Mouse (Mus musculus): ENCODE measurements around the gene Necab3. TPM values are rescaled to one million over a fixed set of nuclear protein-coding genes. Genes with fewer than 3 reads are reported as not detected.
A peak's percentile ranks its signal among the peaks of the same experiment; 100 is the strongest.

Necab3 gene
- polyA plus RNA-seq, 1 experiment from 2014 or later: 1.4 TPM

DNA sequence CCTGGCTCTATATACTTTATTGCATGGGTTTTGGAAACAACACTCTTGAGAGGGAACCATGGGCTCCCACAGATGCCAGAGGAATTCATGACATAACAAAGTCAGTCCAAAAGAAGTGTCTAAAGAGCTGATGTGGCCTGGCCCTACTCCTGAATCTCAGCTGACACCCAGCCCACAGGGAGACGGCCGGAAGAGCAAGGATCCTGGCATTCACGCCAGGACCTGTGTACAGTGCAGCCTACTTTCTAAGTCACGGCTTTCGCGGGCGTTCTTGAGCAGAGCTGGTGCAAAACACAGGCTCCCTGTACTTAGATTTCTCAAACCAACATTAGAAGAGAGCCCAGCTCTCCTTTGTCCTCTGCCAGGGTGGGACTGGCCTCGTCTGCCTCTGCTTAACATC lies 21.9 kb upstream of the Necab3 start:
- Histone ChIP-seq H3K36me3 (ENCODE audit: control insufficient read depth, insufficient read depth, low read length) (no peaks in the 10 kb centered on the region), H3K4me2 (ENCODE audit: low read length) (no peak overlapping the region), H3K9me3 (ENCODE audit: control insufficient read depth, low read length) (no peaks in the 10 kb centered on the region), H3K4me3 (ENCODE audit: low read depth, low read length) (no peak overlapping the region), H3K27me3 (replicated peaks; ENCODE audit: control insufficient read depth, insufficient read depth, low read length) (no peaks in the 10 kb centered on the region), H3K9ac (ENCODE audit: low read length) (no peak overlapping the region), H3K4me1 (replicated peaks; ENCODE audit: control insufficient read depth, insufficient read depth, low read length) (no peaks in the 10 kb centered on the region), H3K27ac (ENCODE audit: low read depth) (no peak overlapping the region)
- DNase-seq (ENCODE audit: low spot score) (no peak), ATAC-seq (replicated peaks; ENCODE audit: low FRiP score, low TSS enrichment, low read depth) (no peak)
- whole genome bisulfite sequencing: 63% methylated on average over 8 of the region's 8 CpGs

DNA sequence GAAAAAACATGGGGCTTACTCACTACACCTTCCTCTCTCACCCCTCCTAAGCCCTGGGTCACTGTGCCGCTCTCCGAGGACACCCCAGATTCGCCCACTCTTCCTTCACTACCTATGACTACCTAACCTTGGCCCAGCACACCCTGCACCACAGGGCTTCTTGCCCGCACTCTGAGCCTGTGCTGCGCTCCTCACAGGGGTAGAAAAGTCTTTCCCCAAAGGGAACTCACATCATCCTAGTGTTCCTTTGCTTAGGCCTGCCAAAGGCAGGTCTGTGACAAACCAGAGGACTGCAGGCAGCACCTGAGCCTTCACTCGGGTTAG lies 19.0 kb upstream of the Necab3 start:
- Histone ChIP-seq H3K9ac (ENCODE audit: low read length) (no peak overlapping the region), H3K9me3 (ENCODE audit: control insufficient read depth, low read length) (no peaks in the 10 kb centered on the region), H3K27ac (ENCODE audit: low read depth) (no peak overlapping the region), H3K27me3 (replicated peaks; ENCODE audit: control insufficient read depth, insufficient read depth, low read length) (no peaks in the 10 kb centered on the region), H3K36me3 (ENCODE audit: control insufficient read depth, insufficient read depth, low read length) (no peaks in the 10 kb centered on the region), H3K4me2 (ENCODE audit: low read length) (no peak overlapping the region), H3K4me1 (replicated peaks; ENCODE audit: control insufficient read depth, insufficient read depth, low read length) (no peaks in the 10 kb centered on the region), H3K4me3 (ENCODE audit: low read depth, low read length) (no peak overlapping the region)
- ATAC-seq (replicated peaks; ENCODE audit: low FRiP score, low TSS enrichment, low read depth) (no peak), DNase-seq (ENCODE audit: low spot score) (no peak)
- WGBS: 86% methylated on average over 6 of the region's 6 CpGs

DNA sequence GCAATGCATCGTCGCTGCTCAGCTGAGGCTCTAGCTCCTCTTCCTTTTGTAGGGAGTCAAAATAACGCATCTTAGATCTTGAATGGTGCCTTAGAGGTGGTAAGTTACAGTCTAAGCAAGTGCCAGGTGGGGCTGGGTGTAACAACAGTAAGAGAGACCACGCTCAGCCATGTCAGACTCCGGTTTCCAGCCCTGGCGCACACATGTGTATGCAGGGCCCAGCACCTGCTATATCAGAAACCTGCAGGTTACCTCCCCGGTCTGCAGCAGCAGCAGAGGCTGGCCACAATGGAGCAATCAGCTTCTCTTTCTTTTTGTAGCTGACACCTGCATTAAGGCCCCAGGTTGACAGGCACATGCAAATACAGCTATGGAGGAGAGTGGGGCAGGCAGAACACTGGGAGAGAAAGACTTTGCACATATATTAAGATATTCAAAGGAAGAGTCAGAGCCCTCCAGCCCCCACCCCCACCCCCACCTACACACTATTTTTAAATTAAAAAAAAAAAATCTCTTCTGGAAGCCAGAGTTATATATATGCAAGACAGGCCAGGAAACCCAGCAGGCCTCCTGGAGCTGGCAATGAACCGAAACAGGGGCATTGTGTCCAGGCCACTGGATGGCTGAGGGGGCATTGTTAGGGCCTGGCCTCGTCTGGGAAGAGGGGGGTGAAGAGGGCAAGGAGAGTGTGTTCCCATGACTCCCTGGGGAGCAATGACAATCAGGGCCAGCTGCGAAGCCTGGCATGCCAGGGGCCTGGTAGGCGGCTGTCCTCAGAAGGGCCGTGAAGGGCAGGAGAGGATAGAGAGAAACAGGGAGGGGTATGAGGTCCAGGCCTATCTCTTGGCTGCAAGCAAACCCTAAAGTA lies 18.4 kb upstream of the Necab3 start:
- H3K4me3 ChIP-seq (ENCODE audit: low read depth, low read length): no peak overlapping the region
- DNase-seq (ENCODE audit: low spot score): no peak
- H3K9me3 ChIP-seq (ENCODE audit: control insufficient read depth, low read length): no peaks in the 10 kb centered on the region
- H3K27me3 ChIP-seq (replicated peaks; ENCODE audit: control insufficient read depth, insufficient read depth, low read length): no peaks in the 10 kb centered on the region
- H3K36me3 ChIP-seq (ENCODE audit: control insufficient read depth, insufficient read depth, low read length): no peaks in the 10 kb centered on the region
- no peak for ATAC-seq (replicated peaks; ENCODE audit: low FRiP score, low TSS enrichment, low read depth)
- H3K4me1 ChIP-seq (replicated peaks; ENCODE audit: control insufficient read depth, insufficient read depth, low read length): peaks cover 4% of the 10 kb centered on the region; the same call in 1 of the 2 replicates
- H3K9ac ChIP-seq (ENCODE audit: low read length): no peak overlapping the region
- H3K4me2 ChIP-seq (ENCODE audit: low read length): no peak overlapping the region
- H3K27ac ChIP-seq (ENCODE audit: low read depth): no peak overlapping the region
- 61% methylated on average over 12 of the region's 12 CpGs for WGBS

DNA sequence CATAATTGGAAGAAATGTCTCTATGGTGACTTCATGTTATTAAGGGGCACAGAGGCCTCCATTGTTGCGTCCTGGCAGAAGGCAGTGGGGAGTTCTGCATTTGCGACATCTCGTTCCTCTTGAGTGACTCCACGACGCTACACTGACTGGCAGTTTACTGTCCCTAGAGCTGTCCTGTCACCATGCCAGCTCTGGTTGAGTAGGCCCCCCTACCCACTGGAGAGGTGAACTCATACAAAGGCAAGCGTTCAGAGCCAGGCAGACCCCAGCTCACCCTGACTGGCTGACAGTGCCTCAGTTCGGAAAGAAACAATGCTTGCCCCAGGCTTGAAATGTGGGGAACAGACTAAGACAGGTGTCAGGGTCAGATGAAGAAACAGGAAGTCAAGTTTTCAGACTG lies 15.6 kb upstream of the Necab3 start:
- Histone ChIP-seq H3K4me1 (replicated peaks; ENCODE audit: control insufficient read depth, insufficient read depth, low read length) (peaks cover 13% of the 10 kb centered on the region), H3K9ac (ENCODE audit: low read length) (no peak overlapping the region), H3K4me3 (ENCODE audit: low read depth, low read length) (no peak overlapping the region), H3K27me3 (replicated peaks; ENCODE audit: control insufficient read depth, insufficient read depth, low read length) (no peaks in the 10 kb centered on the region), H3K27ac (ENCODE audit: low read depth) (no peak overlapping the region), H3K4me2 (ENCODE audit: low read length) (no peak overlapping the region), H3K36me3 (ENCODE audit: control insufficient read depth, insufficient read depth, low read length) (no peaks in the 10 kb centered on the region), H3K9me3 (ENCODE audit: control insufficient read depth, low read length) (no peaks in the 10 kb centered on the region)
- ATAC-seq (replicated peaks; ENCODE audit: low FRiP score, low TSS enrichment, low read depth) (no peak), DNase-seq (ENCODE audit: low spot score) (no peak)
- 79% methylated on average over 7 of the region's 7 CpGs for WGBS

DNA sequence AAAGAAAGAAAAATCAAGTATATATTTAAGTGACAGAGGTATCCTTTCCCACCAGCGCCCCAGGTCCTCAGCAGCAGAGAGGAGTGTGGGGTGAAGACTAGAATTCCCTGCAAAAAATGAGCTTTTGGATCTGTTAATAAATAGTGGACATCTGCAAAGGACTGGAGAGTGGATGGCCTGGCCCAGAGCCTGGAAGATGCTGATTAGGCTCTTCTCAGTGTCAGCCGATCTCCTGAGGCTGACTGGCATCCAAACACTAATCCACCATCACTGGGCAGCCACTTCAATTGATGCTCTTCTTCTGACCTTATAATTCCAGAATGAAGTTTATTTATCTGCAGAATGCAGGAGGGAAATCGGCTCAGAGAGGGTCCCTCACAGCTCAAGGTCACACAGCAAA lies 14.3 kb upstream of the Necab3 start:
- no peaks in the 10 kb centered on the region for H3K9me3 ChIP-seq (ENCODE audit: control insufficient read depth, low read length)
- no peak overlapping the region for H3K9ac ChIP-seq (ENCODE audit: low read length)
- ATAC-seq (replicated peaks; ENCODE audit: low FRiP score, low TSS enrichment, low read depth) (no peak), DNase-seq (ENCODE audit: low spot score) (no peak)
- no peaks in the 10 kb centered on the region for H3K36me3 ChIP-seq (ENCODE audit: control insufficient read depth, insufficient read depth, low read length)
- no peak overlapping the region for H3K4me2 ChIP-seq (ENCODE audit: low read length)
- H3K27me3 ChIP-seq (replicated peaks; ENCODE audit: control insufficient read depth, insufficient read depth, low read length): no peaks in the 10 kb centered on the region
- no peak overlapping the region for H3K27ac ChIP-seq (ENCODE audit: low read depth)
- WGBS: 76% methylated on average over 3 of the region's 3 CpGs
- no peak overlapping the region for H3K4me3 ChIP-seq (ENCODE audit: low read depth, low read length)
- H3K4me1 ChIP-seq (replicated peaks; ENCODE audit: control insufficient read depth, insufficient read depth, low read length): peaks cover 19% of the 10 kb centered on the region

DNA sequence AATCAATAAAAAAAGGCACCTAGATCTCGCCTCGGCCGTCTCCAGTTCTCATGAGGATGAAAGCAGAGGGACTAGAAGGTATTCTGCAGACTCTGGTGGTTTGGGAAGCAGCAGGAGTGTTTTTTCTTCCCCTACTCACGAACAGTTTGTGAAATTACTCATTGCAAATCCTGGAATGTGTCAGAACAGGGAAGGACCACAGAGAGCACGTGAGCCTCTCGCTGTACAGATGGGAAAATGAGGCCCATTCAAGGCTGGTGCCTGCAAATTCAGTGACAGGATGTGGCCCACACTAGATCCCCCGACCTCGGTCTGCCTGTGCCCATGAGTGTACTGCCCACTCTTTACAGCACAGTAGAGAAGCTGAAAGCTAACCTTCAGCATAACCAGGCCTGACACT lies 13.3 kb upstream of the Necab3 start:
- ATAC-seq (replicated peaks; ENCODE audit: low FRiP score, low TSS enrichment, low read depth): no peak
- no peak overlapping the region for H3K4me3 ChIP-seq (ENCODE audit: low read depth, low read length)
- no peak overlapping the region for H3K27ac ChIP-seq (ENCODE audit: low read depth)
- H3K4me1 ChIP-seq (replicated peaks; ENCODE audit: control insufficient read depth, insufficient read depth, low read length): peaks cover 26% of the 10 kb centered on the region
- no peak overlapping the region for H3K9ac ChIP-seq (ENCODE audit: low read length)
- H3K4me2 ChIP-seq (ENCODE audit: low read length): no peak overlapping the region
- no peaks in the 10 kb centered on the region for H3K27me3 ChIP-seq (replicated peaks; ENCODE audit: control insufficient read depth, insufficient read depth, low read length)
- H3K36me3 ChIP-seq (ENCODE audit: control insufficient read depth, insufficient read depth, low read length): no peaks in the 10 kb centered on the region
- H3K9me3 ChIP-seq (ENCODE audit: control insufficient read depth, low read length): no peaks in the 10 kb centered on the region
- 58% methylated on average over 8 of the region's 8 CpGs for WGBS
- no peak for DNase-seq (ENCODE audit: low spot score)

- 84% methylated on average over 4 of the region's 4 CpGs for WGBS
- no peak for ATAC-seq (replicated peaks; ENCODE audit: low FRiP score, low TSS enrichment, low read depth)
- Histone ChIP-seq H3K36me3 (ENCODE audit: control insufficient read depth, insufficient read depth, low read length) (no peaks in the 10 kb centered on the region), H3K9me3 (ENCODE audit: control insufficient read depth, low read length) (no peaks in the 10 kb centered on the region), H3K27ac (ENCODE audit: low read depth) (no peak overlapping the region), H3K4me1 (replicated peaks; ENCODE audit: control insufficient read depth, insufficient read depth, low read length) (peaks cover 26% of the 10 kb centered on the region), H3K4me3 (ENCODE audit: low read depth, low read length) (no peak overlapping the region), H3K4me2 (ENCODE audit: low read length) (no peak overlapping the region), H3K9ac (ENCODE audit: low read length) (no peak overlapping the region), H3K27me3 (replicated peaks; ENCODE audit: control insufficient read depth, insufficient read depth, low read length) (no peaks in the 10 kb centered on the region)
- DNase-seq (ENCODE audit: low spot score): no peak
Observed at GRCm38 (mm10) chr2:154571266-154571665, 12.6 kb upstream of the Necab3 start.

DNA sequence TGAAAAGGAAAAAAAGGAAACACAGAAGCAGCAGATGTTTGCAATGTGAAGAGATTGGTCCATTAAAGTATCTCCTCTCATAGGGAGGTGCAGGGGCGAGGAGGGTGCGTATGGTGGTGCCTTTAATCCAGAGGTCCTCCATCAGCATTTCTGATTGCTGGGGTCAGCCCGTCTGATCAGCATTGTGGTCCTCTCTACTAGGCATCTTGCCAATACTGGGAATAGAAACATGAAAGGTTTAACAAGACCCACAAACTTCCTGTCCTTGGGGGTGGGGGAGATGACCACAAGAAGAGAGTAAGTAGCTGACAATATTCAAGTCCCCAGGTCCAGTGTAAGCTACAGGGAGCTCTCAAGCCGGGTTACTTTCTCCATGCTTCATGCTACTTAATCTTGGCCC lies 12.0 kb upstream of the Necab3 start:
- Histone ChIP-seq H3K27ac (ENCODE audit: low read depth) (no peak overlapping the region; the same call in 1 of the 2 replicates), H3K4me1 (replicated peaks; ENCODE audit: control insufficient read depth, insufficient read depth, low read length) (peaks cover 26% of the 10 kb centered on the region), H3K4me3 (ENCODE audit: low read depth, low read length) (no peak overlapping the region), H3K9me3 (ENCODE audit: control insufficient read depth, low read length) (no peaks in the 10 kb centered on the region), H3K9ac (ENCODE audit: low read length) (no peak overlapping the region), H3K27me3 (replicated peaks; ENCODE audit: control insufficient read depth, insufficient read depth, low read length) (no peaks in the 10 kb centered on the region), H3K4me2 (ENCODE audit: low read length) (peak overlapping the region; percentile 77; the same call in 1 of the 2 replicates), H3K36me3 (ENCODE audit: control insufficient read depth, insufficient read depth, low read length) (no peaks in the 10 kb centered on the region)
- DNase-seq (ENCODE audit: low spot score) (no peak), ATAC-seq (replicated peaks; ENCODE audit: low FRiP score, low TSS enrichment, low read depth) (no peak)
- WGBS: 61% methylated on average over 4 of the region's 4 CpGs

GRCm38 (mm10) chr2:154569836-154570286 lies 11.2 kb upstream of the Necab3 start, which contains the start of gene E2f1:
Gene E2f1, minus strand, starts transcription at chr2:154569892.
- Histone ChIP-seq H3K9me3 (ENCODE audit: control insufficient read depth, low read length) (no peaks in the 10 kb centered on the region), H3K9ac (ENCODE audit: low read length) (peak within 1 kb of the TSS; percentile 75), H3K27me3 (replicated peaks; ENCODE audit: control insufficient read depth, insufficient read depth, low read length) (no peaks in the 10 kb centered on the region), H3K4me3 (ENCODE audit: low read depth, low read length) (peak within 1 kb of the TSS; percentile 74), H3K27ac (ENCODE audit: low read depth) (peak within 1 kb of the TSS; percentile 93), H3K4me1 (replicated peaks; ENCODE audit: control insufficient read depth, insufficient read depth, low read length) (peaks cover 26% of the 10 kb centered on the region), H3K4me2 (ENCODE audit: low read length) (peak within 1 kb of the TSS; percentile 77), H3K36me3 (ENCODE audit: control insufficient read depth, insufficient read depth, low read length) (0 out of 2 replicates have a peak, but pooled peaks cover under 1% of the 10 kb centered on the region)
- DNase-seq (ENCODE audit: low spot score) (peak; percentile 96), ATAC-seq (replicated peaks; ENCODE audit: low FRiP score, low TSS enrichment, low read depth) (peak; percentile 97)
- under 1% methylated on average over 44 of the region's 44 CpGs for WGBS

All from intestine, embryonic 14.5 days (tissue).